Mouse (Mus musculus): ENCODE measurements around the gene Guca1a. TPM values are rescaled to one million over a fixed set of nuclear protein-coding genes. Genes with fewer than 3 reads are reported as not detected.

Guca1a gene
- polyA plus RNA-seq, 1 experiment from 2014 or later: 6.7 TPM

DNA sequence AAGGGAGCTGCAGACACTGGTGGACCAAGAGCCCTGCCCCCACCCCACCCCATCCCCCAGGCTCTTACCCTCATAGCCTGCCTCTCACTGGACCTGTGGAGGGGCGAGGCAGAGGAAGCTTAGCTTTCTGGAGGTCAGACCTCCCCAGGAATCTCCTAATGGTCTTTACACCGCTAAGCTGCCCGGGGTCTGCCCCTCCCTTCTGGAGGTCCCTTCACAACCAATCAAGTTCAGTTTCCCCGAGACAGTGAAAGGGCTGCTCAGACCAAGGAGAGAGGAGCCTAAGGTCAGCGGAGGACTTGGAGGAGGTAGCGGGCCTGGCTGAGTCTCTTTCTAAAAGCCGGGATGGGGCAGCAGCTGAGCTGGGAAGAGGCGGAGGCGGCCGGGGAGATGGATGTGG is 15.2 kb downstream of the Guca1a start, which contains the start of gene Guca1b:
TSS of gene Guca1b (plus strand) at position 249 of the 400 bp plus-strand sequence.
- Histone ChIP-seq H3K4me2 (replicated peaks; ENCODE audit: low read depth) (no peak within 1 kb of the TSS), H3K9me3 (ENCODE audit: control insufficient read depth, low read length) (no peaks in the 10 kb centered on the region), H3K4me3 (ENCODE audit: low read depth, low read length) (no peak within 1 kb of the TSS), H3K36me3 (ENCODE audit: control insufficient read depth, insufficient read depth, low read length) (no peaks in the 10 kb centered on the region), H3K27me3 (ENCODE audit: control insufficient read depth, insufficient read depth, low read length) (no peaks in the 10 kb centered on the region), H3K4me1 (replicated peaks; ENCODE audit: control insufficient read depth, insufficient read depth) (no peaks in the 10 kb centered on the region), H3K27ac (replicated peaks) (no peak within 1 kb of the TSS), H3K9ac (ENCODE audit: low read length) (no peak within 1 kb of the TSS)
- ATAC-seq (ENCODE audit: low FRiP score, low TSS enrichment) (no peak), DNase-seq (ENCODE audit: low spot score) (no peak)
- 40% methylated on average over 10 of the region's 10 CpGs for whole genome bisulfite sequencing
- TF ChIP-seq CTCF (IDR thresholded peaks at IDR 0.05; ENCODE audit: low read depth) (no peak), EP300 (optimal IDR thresholded peaks at IDR 0.05) (no peak)

DNA sequence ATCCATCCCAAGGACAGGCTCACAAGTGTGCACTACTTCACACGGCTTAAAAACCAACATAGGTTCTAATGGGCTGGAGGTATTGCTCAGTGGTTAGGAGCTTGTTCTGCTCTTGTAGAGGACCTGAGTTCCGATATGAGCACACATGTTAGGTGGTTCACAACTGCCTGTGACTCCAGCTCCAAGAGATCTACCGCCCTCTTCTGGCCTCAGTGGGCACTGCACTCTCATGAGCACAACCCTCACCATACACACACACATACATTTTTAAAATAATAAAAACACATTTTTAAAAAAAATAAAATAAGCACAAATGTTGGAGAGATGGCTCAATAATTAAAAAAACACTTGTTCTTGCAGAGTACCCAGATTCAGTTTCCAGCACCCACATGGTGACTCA is 16.3 kb downstream of the Guca1a start:
- no peak for ATAC-seq (ENCODE audit: low FRiP score, low TSS enrichment)
- Histone ChIP-seq H3K9ac (ENCODE audit: low read length) (no peak overlapping the region), H3K27me3 (ENCODE audit: control insufficient read depth, insufficient read depth, low read length) (no peaks in the 10 kb centered on the region), H3K9me3 (ENCODE audit: control insufficient read depth, low read length) (no peaks in the 10 kb centered on the region), H3K4me3 (ENCODE audit: low read depth, low read length) (no peak overlapping the region), H3K27ac (replicated peaks) (no peak overlapping the region), H3K4me1 (replicated peaks; ENCODE audit: control insufficient read depth, insufficient read depth) (no peaks in the 10 kb centered on the region), H3K4me2 (replicated peaks; ENCODE audit: low read depth) (no peak overlapping the region), H3K36me3 (ENCODE audit: control insufficient read depth, insufficient read depth, low read length) (no peaks in the 10 kb centered on the region)
- WGBS: 89% methylated on average over 3 of the region's 3 CpGs
- TF ChIP-seq EP300 (optimal IDR thresholded peaks at IDR 0.05) (no peak), CTCF (IDR thresholded peaks at IDR 0.05; ENCODE audit: low read depth) (peak; percentile 42)
- no peak for DNase-seq (ENCODE audit: low spot score)

DNA sequence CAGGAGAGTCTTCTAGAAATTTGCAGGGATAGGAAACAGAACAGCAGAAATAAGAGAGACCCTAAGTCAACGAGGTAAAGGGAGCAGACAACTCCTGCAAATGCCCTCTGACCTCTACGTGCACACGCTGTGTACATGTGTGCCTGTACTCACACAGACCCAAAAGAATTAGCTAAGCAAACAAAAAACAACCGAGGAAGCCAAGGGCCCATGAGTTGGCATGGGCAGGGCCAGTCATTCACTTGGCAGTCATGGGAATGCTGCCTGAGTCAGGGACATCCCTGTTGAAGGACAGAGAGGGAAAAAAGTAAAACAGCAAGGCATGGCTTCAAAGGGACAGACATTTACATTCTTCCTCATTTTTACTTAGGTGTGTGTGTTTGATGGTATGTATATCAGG is 17.1 kb downstream of the Guca1a start:
- ATAC-seq (ENCODE audit: low FRiP score, low TSS enrichment): peak; percentile 49; the same call in 1 of the 2 replicates
- H3K9ac ChIP-seq (ENCODE audit: low read length): no peak overlapping the region
- no peaks in the 10 kb centered on the region for H3K4me1 ChIP-seq (replicated peaks; ENCODE audit: control insufficient read depth, insufficient read depth)
- H3K4me2 ChIP-seq (replicated peaks; ENCODE audit: low read depth): no peak overlapping the region
- H3K27ac ChIP-seq (replicated peaks): no peak overlapping the region
- H3K9me3 ChIP-seq (ENCODE audit: control insufficient read depth, low read length): no peaks in the 10 kb centered on the region
- DNase-seq (ENCODE audit: low spot score): peak; percentile 27
- no peaks in the 10 kb centered on the region for H3K36me3 ChIP-seq (ENCODE audit: control insufficient read depth, insufficient read depth, low read length)
- no peaks in the 10 kb centered on the region for H3K27me3 ChIP-seq (ENCODE audit: control insufficient read depth, insufficient read depth, low read length)
- no peak overlapping the region for H3K4me3 ChIP-seq (ENCODE audit: low read depth, low read length)
- 65% methylated on average over 4 of the region's 4 CpGs for WGBS
- TF ChIP-seq EP300 (optimal IDR thresholded peaks at IDR 0.05) (no peak), CTCF (IDR thresholded peaks at IDR 0.05; ENCODE audit: low read depth) (no peak)

DNA sequence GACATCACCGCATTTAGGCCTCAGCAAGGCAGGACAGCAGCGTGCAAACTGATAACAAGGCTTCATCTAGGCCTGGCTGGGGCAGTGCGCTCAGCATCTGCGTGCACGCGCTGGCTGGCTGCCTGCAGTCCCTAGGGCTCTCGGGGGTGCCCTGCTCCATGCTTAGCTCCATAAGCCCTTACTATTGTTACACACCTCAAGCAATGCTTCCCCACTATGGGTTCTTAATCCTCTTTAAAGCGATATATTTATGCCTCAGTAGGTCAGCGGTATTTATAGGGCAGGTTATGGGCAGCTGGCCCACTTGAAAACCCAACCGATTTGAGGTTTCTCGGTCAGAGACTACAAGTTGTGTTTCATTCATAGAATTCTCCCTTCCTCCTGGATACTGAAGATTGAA is 18.5 kb downstream of the Guca1a start:
- 85% methylated on average over 11 of the region's 11 CpGs for WGBS
- H3K36me3 ChIP-seq (ENCODE audit: control insufficient read depth, insufficient read depth, low read length): peaks cover 4% of the 10 kb centered on the region; the same call in 1 of the 2 replicates
- no peak for TF ChIP-seq EP300 (optimal IDR thresholded peaks at IDR 0.05)
- TF ChIP-seq CTCF (IDR thresholded peaks at IDR 0.05; ENCODE audit: low read depth): no peak
- ATAC-seq (ENCODE audit: low FRiP score, low TSS enrichment): no peak
- no peak overlapping the region for H3K27ac ChIP-seq (replicated peaks)
- H3K4me1 ChIP-seq (replicated peaks; ENCODE audit: control insufficient read depth, insufficient read depth): no peaks in the 10 kb centered on the region
- no peak overlapping the region for H3K4me2 ChIP-seq (replicated peaks; ENCODE audit: low read depth)
- H3K9me3 ChIP-seq (ENCODE audit: control insufficient read depth, low read length): no peaks in the 10 kb centered on the region
- no peak overlapping the region for H3K4me3 ChIP-seq (ENCODE audit: low read depth, low read length)
- no peaks in the 10 kb centered on the region for H3K27me3 ChIP-seq (ENCODE audit: control insufficient read depth, insufficient read depth, low read length)
- DNase-seq (ENCODE audit: low spot score): no peak
- H3K9ac ChIP-seq (ENCODE audit: low read length): no peak overlapping the region

DNA sequence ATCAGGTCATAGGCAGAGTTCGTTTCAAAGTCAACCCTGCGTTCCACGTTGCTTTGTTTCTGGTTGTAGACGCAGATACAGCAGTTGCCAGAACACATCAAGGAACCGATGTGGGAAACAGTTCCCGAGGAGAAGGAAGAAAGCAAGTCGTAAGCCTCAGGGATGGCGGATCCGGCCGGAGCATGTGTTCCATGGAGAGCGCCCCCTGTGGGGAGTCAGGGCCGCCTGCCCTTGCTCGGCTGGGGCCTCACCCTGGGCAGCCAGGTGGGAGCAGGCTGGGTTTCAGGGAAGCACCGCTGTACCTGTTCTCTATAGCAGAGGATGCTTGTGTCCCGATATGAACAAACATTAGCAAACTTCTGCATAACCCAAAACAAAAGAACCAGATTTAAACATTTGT is 22.3 kb downstream of the Guca1a start:
- TF ChIP-seq EP300 (optimal IDR thresholded peaks at IDR 0.05): no peak
- peak; percentile 26; the same call in 1 of the 2 replicates for TF ChIP-seq CTCF (IDR thresholded peaks at IDR 0.05; ENCODE audit: low read depth)
- 77% methylated on average over 15 of the region's 15 CpGs for WGBS
- Histone ChIP-seq H3K27ac (replicated peaks) (no peak overlapping the region), H3K27me3 (ENCODE audit: control insufficient read depth, insufficient read depth, low read length) (no peaks in the 10 kb centered on the region), H3K9ac (ENCODE audit: low read length) (no peak overlapping the region), H3K4me1 (replicated peaks; ENCODE audit: control insufficient read depth, insufficient read depth) (no peaks in the 10 kb centered on the region), H3K4me2 (replicated peaks; ENCODE audit: low read depth) (no peak overlapping the region), H3K4me3 (ENCODE audit: low read depth, low read length) (no peak overlapping the region), H3K36me3 (ENCODE audit: control insufficient read depth, insufficient read depth, low read length) (peaks cover 20% of the 10 kb centered on the region), H3K9me3 (ENCODE audit: control insufficient read depth, low read length) (no peaks in the 10 kb centered on the region)
- ATAC-seq (ENCODE audit: low FRiP score, low TSS enrichment) (no peak), DNase-seq (ENCODE audit: low spot score) (no peak)

DNA sequence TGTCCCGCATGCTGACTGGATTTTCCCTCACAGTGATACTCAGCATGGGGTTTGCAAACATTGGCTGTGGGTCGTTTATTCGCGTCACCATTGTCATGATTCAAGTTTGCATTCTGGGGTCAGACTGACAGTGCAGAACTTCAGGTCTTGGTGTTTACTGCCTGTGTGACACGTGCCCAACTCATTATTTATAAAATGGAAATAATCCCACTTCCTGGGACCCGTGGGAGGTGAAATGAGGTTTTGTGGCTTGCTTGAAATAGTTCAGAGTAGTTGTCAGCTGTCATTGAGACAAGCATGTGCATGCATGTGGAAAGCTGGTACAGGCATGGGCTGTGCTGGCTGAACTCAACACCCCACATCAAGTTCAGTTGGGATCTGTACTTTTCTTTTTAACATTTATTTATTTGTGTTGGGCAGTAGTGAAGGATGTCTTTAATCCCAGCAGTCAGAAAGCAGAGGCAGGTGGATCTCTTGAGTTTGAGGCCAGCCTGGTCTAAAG is 23.6 kb downstream of the Guca1a start:
- Histone ChIP-seq H3K4me1 (replicated peaks; ENCODE audit: control insufficient read depth, insufficient read depth) (no peaks in the 10 kb centered on the region), H3K27me3 (ENCODE audit: control insufficient read depth, insufficient read depth, low read length) (no peaks in the 10 kb centered on the region), H3K9ac (ENCODE audit: low read length) (no peak overlapping the region), H3K36me3 (ENCODE audit: control insufficient read depth, insufficient read depth, low read length) (peaks cover 24% of the 10 kb centered on the region), H3K4me3 (ENCODE audit: low read depth, low read length) (no peak overlapping the region), H3K9me3 (ENCODE audit: control insufficient read depth, low read length) (no peaks in the 10 kb centered on the region), H3K27ac (replicated peaks) (no peak overlapping the region), H3K4me2 (replicated peaks; ENCODE audit: low read depth) (no peak overlapping the region)
- 76% methylated on average over 6 of the region's 6 CpGs for WGBS
- ATAC-seq (ENCODE audit: low FRiP score, low TSS enrichment) (no peak), DNase-seq (ENCODE audit: low spot score) (no peak)
- TF ChIP-seq EP300 (optimal IDR thresholded peaks at IDR 0.05): no peak

Data from stomach, postnatal 0 days (tissue).